Mouse (Mus musculus) kidney, embryonic 16.5 days (tissue): ENCODE measurements around the gene App. TPM values are rescaled to one million over a fixed set of nuclear protein-coding genes. Genes with fewer than 3 reads are reported as not detected.

Source experiments
- ATAC-seq: fragments of 200-750 bp; cut with Nextera tagmentation; 2 replicates; pipeline ENCODE4 v1.8.0; 2017; ENCODE audit warnings: moderate TSS enrichment; ENCODE audit not compliant: low FRiP score, low TSS enrichment
- H3K27ac ChIP-seq: fragments of 300-500 bp; sonication (generic); 2 replicates; pipeline ENCODE4 v1.5.1; 2014; ENCODE audit warnings: low read length
- H3K27me3 ChIP-seq: fragments of 300-500 bp; sonication (generic); 2 replicates; pipeline ENCODE4 v1.6.1; 2014; ENCODE audit warnings: low read length, control low read depth, mixed read lengths; ENCODE audit not compliant: insufficient read depth
- H3K36me3 ChIP-seq: fragments of 300-500 bp; sonication (generic); 2 replicates; pipeline ENCODE4 v1.6.1; 2014; ENCODE audit warnings: low read length, control low read depth, mixed read lengths; ENCODE audit not compliant: insufficient read depth
- H3K4me1 ChIP-seq: fragments of 300-500 bp; sonication (generic); 2 replicates; pipeline ENCODE4 v1.6.1; 2014; ENCODE audit warnings: low read length, control low read depth, mixed read lengths; ENCODE audit not compliant: insufficient read depth
- H3K4me2 ChIP-seq: fragments of 300-500 bp; sonication (generic); replicated peaks from 2 replicates; pipeline ENCODE4 v1.6.1; 2014; ENCODE audit warnings: low read depth, low read length
- H3K4me3 ChIP-seq: fragments of 300-500 bp; sonication (generic); 2 replicates; pipeline ENCODE4 v1.5.1; 2014; ENCODE audit warnings: mild to moderate bottlenecking, low read length
- H3K9ac ChIP-seq: fragments of 300-500 bp; sonication (generic); replicated peaks from 2 replicates; pipeline ENCODE4 v1.6.1; 2014; ENCODE audit warnings: low read length
- H3K9me3 ChIP-seq: fragments of 300-500 bp; sonication (generic); 2 replicates; pipeline ENCODE4 v1.6.1; 2016; ENCODE audit warnings: low read length, control low read depth
- WGBS: fragments of 180-500 bp; shearing (Covaris S2); extraction: QIAGEN DNeasy Blood & Tissue Kit; methylation state at CpG from one replicate; pipeline ENCODE4 v1.1.7; 2014; 5-methylcytosine and 5-hydroxymethylcytosine counted together
- polyA plus RNA-seq: library from polyadenylated mRNA; unstranded; fragments of >200 nt; fragmentation: Nextera tagmentation; extraction: Ambion mirVana; gene quantifications from 2 replicates; pipeline ENCODE4 v1.2.1, GENCODE M21; 2015

App gene
- polyA plus RNA-seq, 1 experiment from 2014 or later: 336 TPM

- no peak overlapping the region for H3K27ac ChIP-seq
- H3K27me3 ChIP-seq: no peaks in the 10 kb centered on the region
- ATAC-seq: no peak
- peaks cover 7% of the 10 kb centered on the region; the same call in 1 of the 2 replicates for H3K4me1 ChIP-seq
- no peak overlapping the region for H3K4me3 ChIP-seq
- peaks cover 6% of the 10 kb centered on the region; the same call in 1 of the 2 replicates for H3K9me3 ChIP-seq
- H3K36me3 ChIP-seq: peaks cover 17% of the 10 kb centered on the region; the same call in 1 of the 2 replicates
- no peak overlapping the region for H3K9ac ChIP-seq
- H3K4me2 ChIP-seq: no peak overlapping the region
- 91% methylated on average over 4 of the region's 4 CpGs for WGBS
Observed at GRCm38 (mm10) chr16:85061725-85062124, 111.8 kb downstream of the App start.

- peaks cover 30% of the 10 kb centered on the region for H3K36me3 ChIP-seq
- no peak overlapping the region for H3K4me3 ChIP-seq
- H3K27ac ChIP-seq: no peak overlapping the region
- ATAC-seq: no peak
- peaks cover 7% of the 10 kb centered on the region; the same call in 1 of the 2 replicates for H3K4me1 ChIP-seq
- no peaks in the 10 kb centered on the region for H3K27me3 ChIP-seq
- H3K9me3 ChIP-seq: peaks cover 6% of the 10 kb centered on the region; the same call in 1 of the 2 replicates
- no peak overlapping the region for H3K4me2 ChIP-seq
- 69% methylated on average over 5 of the region's 5 CpGs for WGBS
- no peak overlapping the region for H3K9ac ChIP-seq
Observed at GRCm38 (mm10) chr16:85058138-85058537, 115.4 kb downstream of the App start.

GRCm38 (mm10) chr16:85056212-85056611, 117.4 kb downstream of the App start:
- Histone ChIP-seq H3K9me3 (no peaks in the 10 kb centered on the region), H3K27ac (no peak overlapping the region), H3K9ac (no peak overlapping the region), H3K36me3 (peaks cover 25% of the 10 kb centered on the region), H3K4me2 (no peak overlapping the region), H3K4me1 (peaks cover 7% of the 10 kb centered on the region; the same call in 1 of the 2 replicates), H3K27me3 (no peaks in the 10 kb centered on the region), H3K4me3 (no peak overlapping the region)
- 88% methylated on average over 8 of the region's 10 CpGs for WGBS
- ATAC-seq: no peak

- WGBS: 92% methylated on average over 7 of the region's 7 CpGs
- no peak overlapping the region for H3K27ac ChIP-seq
- no peaks in the 10 kb centered on the region for H3K27me3 ChIP-seq
Observed at GRCm38 (mm10) chr16:85053996-85054395, 119.6 kb downstream of the App start.

GRCm38 (mm10) chr16:85047310-85047709, 126.3 kb downstream of the App start:
- WGBS: 52% methylated on average over 6 of the region's 6 CpGs
- H3K4me3 ChIP-seq: no peak overlapping the region
- no peak overlapping the region for H3K9ac ChIP-seq
- no peaks in the 10 kb centered on the region for H3K27me3 ChIP-seq
- H3K4me1 ChIP-seq: peaks cover 3% of the 10 kb centered on the region
- 0 out of 2 replicates have a peak, but pooled peaks have one; percentile 28 for ATAC-seq
- no peak overlapping the region for H3K4me2 ChIP-seq
- no peak overlapping the region for H3K27ac ChIP-seq
- H3K9me3 ChIP-seq: no peaks in the 10 kb centered on the region
- peaks cover 15% of the 10 kb centered on the region for H3K36me3 ChIP-seq

More at GRCm38 (mm10) chr16:85053996-85054395, 119.6 kb downstream of the App start:
- Histone ChIP-seq H3K36me3 (peaks cover 24% of the 10 kb centered on the region), H3K9me3 (no peaks in the 10 kb centered on the region), H3K4me1 (peaks cover 7% of the 10 kb centered on the region; the same call in 1 of the 2 replicates), H3K9ac (no peak overlapping the region), H3K4me2 (no peak overlapping the region), H3K4me3 (no peak overlapping the region)
- no peak for ATAC-seq

GRCm38 (mm10) chr16:85041153-85041959, 132.2 kb downstream of the App start:
- ATAC-seq: no peak
- H3K27ac ChIP-seq: 0 out of 2 replicates have a peak overlapping the region, but pooled peaks have one; percentile 27
- no peak overlapping the region for H3K9ac ChIP-seq
- peaks cover 3% of the 10 kb centered on the region; the same call in 1 of the 2 replicates for H3K4me1 ChIP-seq
- no peaks in the 10 kb centered on the region for H3K27me3 ChIP-seq
- 40% methylated on average over 3 of the region's 3 CpGs for WGBS
- H3K4me2 ChIP-seq: no peak overlapping the region
- peaks cover 26% of the 10 kb centered on the region for H3K36me3 ChIP-seq
- H3K9me3 ChIP-seq: no peaks in the 10 kb centered on the region
- H3K4me3 ChIP-seq: no peak overlapping the region

GRCm38 (mm10) chr16:85038731-85039130, 134.8 kb downstream of the App start:
- H3K4me2 ChIP-seq: no peak overlapping the region
- H3K27ac ChIP-seq: no peak overlapping the region
- no peak overlapping the region for H3K9ac ChIP-seq
- H3K9me3 ChIP-seq: no peaks in the 10 kb centered on the region
- 80% methylated on average over 8 of the region's 8 CpGs for WGBS
- no peak overlapping the region for H3K4me3 ChIP-seq
- no peak for ATAC-seq
- H3K36me3 ChIP-seq: peaks cover 23% of the 10 kb centered on the region
- H3K4me1 ChIP-seq: no peaks in the 10 kb centered on the region; the same call in 1 of the 2 replicates
- no peaks in the 10 kb centered on the region for H3K27me3 ChIP-seq

GRCm38 (mm10) chr16:85037969-85038644, 135.5 kb downstream of the App start:
- Histone ChIP-seq H3K4me1 (no peaks in the 10 kb centered on the region; the same call in 1 of the 2 replicates), H3K9ac (no peak overlapping the region), H3K36me3 (peaks cover 19% of the 10 kb centered on the region), H3K4me2 (no peak overlapping the region), H3K4me3 (no peak overlapping the region), H3K9me3 (no peaks in the 10 kb centered on the region), H3K27ac (no peak overlapping the region), H3K27me3 (no peaks in the 10 kb centered on the region)
- 48% methylated on average over 10 of the region's 10 CpGs for WGBS
- ATAC-seq: no peak

GRCm38 (mm10) chr16:85035815-85036214, 137.8 kb downstream of the App start:
- Histone ChIP-seq H3K27ac (no peak overlapping the region), H3K36me3 (peaks cover 24% of the 10 kb centered on the region), H3K27me3 (no peaks in the 10 kb centered on the region), H3K4me1 (no peaks in the 10 kb centered on the region; the same call in 1 of the 2 replicates), H3K9me3 (no peaks in the 10 kb centered on the region), H3K9ac (no peak overlapping the region), H3K4me3 (no peak overlapping the region), H3K4me2 (no peak overlapping the region)
- ATAC-seq: no peak
- 87% methylated on average over 5 of the region's 5 CpGs for WGBS
